Mouse (Mus musculus): Measurements from ENCODE around the gene Osbp2.

Gene Osbp2

DNA sequence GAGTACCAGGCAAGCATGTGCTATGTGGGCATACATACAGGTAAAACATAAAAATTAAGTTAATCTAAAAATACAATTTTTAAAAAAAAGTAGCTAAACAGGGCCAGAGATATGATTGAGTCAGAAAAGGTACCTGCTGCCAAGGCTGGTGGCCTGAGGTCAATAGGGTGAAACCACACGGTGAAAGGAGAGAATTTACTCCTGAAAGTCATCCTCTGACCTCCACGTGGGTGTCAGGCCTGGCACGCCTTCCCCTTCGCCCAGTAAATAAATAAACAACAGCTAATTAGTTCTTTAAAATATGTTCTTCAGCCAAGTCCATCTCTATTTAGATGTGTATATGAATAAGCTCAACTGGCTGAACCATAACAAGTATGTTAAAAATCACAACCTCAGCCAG lies 3.3 kb downstream of the Osbp2 start:
- no peak for DNase-seq

GRCm38 (mm10) chr11:3859778-3860177 lies 3.9 kb downstream of the Osbp2 start:
- no peak for DNase-seq

DNA sequence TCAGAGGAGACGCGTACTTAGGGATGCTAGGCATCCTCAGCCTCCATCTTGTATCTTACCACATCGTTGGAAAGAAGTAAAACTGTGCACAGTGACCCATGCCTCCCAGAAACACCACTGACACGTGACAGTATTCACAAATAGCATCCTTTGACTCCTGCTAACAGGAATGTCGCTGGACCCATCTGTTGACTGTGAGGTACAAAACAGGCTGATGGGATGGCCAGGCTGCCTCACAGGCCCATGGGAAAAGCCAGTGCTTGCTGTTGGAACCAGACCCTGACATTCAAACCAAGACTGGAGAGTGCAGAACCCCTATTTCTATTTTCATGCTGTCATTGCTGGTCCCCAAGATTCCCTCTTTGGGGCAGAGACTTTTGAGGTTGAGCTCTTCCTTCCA lies 5.8 kb downstream of the Osbp2 start:
- no peak for DNase-seq

GRCm38 (mm10) chr11:3855846-3856245 lies 7.9 kb downstream of the Osbp2 start:
- DNase-seq: no peak

- DNase-seq: no peak
These were observed 9.5 kb downstream of the Osbp2 start for GRCm38 (mm10) chr11:3854156-3854555.

DNA sequence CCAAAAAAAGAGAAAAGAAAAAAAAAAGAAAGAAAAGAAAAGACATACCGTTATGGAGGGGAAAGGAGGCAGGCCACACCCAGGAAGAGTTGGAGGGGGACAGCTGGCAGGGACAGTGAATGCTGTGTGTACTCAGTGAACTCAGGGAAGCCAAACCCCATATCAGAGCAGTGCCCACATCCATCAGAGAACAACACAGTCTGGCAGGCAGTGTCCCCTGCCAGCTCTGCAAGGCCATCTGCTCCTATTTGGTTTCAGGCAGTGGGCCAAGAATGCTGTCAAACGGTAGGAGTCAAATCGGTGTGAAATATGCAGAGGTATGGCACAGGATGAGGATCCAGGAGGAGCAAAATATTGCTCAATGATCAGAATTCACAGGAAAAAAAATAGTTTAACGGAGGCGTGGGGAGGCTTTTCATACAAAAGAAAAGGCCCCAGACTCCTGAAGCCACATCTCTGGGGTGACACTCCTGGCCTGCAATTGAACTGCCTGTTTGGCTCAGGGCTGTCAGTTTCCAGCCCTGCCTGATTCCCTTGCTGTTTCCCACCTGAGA lies 10.1 kb downstream of the Osbp2 start:
- no peak for DNase-seq

- no peak for DNase-seq
These were observed 10.7 kb downstream of the Osbp2 start for GRCm38 (mm10) chr11:3853031-3853430.

DNA sequence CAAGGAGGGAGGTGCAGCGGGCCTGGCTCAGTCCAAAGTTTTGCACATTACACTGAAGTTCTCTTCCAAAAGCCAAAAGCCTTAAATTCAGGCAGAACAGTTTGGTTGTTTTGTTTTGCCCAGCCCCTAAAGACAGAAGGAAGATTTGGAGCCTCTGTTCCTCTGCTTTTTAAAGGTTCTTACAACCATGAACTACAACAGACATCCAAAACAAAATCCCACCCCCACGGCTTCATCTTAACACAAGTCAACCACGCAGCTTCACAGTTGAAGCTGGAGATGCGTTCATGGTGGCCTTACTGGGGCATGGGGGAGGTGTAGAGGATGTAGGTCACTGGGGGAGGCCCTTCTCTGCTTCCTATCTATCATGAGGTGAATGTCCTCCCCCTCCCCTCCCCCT lies 11.8 kb downstream of the Osbp2 start:
- no peak for DNase-seq

- no peak for DNase-seq
These were observed 12.9 kb downstream of the Osbp2 start for GRCm38 (mm10) chr11:3850746-3851277.

DNA sequence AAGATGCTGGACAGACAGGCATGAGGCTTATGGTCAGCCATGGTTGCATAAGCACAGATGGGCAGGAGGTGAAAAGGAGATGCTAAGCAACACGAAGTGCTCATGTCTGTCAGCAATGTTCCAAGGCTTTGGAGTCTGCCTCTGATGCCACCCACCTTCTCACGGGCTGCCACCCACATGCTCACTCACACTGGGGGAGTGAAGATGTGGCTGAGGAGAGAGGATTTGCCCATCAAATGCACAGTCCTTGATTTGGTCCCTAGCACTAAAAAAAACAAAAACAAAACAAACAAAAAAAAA lies 13.4 kb downstream of the Osbp2 start:
- no peak for DNase-seq

DNA sequence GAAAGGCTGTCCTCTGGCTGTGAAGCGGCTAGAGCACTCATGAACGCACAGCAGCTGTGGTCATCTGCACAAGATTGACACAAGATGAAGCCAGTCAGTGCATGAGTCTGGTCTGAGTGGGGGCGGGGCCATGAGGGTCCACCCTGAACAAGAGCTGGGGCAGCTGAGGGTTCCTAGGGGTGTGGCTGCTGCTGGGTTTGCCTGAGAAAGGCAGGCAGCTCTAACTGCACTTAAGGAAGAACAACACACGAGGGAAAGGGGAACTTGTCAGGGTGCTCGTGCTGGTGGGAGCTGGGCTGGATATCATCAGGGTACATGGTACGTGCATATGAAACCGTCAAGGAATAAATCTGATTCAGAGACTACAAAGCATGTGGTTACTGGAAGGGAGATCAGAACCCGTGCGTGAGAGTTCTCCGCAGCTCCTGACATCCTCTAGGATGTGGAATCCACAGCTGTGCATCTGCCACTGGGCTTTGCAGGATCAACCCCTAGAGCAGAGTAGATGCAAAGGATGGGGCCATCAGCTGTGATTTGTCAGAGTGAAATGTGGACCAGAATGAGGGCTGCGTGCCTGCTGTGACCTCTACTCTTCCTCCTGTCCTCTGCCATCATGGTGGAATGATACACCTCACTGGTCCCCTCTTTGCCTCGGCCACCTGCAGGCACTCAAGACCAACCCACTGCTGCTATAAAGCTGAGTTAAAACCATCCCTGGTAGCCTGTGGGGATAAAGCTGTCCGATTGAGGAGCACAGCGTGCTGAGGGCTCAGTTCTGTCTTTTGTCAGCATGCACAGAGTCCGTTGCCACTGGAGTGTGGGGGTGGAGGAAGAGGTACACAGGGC lies 14.0 kb downstream of the Osbp2 start:
- DNase-seq: no peak

- no peak for DNase-seq
These were observed 17.4 kb downstream of the Osbp2 start for GRCm38 (mm10) chr11:3846351-3846750.

DNA sequence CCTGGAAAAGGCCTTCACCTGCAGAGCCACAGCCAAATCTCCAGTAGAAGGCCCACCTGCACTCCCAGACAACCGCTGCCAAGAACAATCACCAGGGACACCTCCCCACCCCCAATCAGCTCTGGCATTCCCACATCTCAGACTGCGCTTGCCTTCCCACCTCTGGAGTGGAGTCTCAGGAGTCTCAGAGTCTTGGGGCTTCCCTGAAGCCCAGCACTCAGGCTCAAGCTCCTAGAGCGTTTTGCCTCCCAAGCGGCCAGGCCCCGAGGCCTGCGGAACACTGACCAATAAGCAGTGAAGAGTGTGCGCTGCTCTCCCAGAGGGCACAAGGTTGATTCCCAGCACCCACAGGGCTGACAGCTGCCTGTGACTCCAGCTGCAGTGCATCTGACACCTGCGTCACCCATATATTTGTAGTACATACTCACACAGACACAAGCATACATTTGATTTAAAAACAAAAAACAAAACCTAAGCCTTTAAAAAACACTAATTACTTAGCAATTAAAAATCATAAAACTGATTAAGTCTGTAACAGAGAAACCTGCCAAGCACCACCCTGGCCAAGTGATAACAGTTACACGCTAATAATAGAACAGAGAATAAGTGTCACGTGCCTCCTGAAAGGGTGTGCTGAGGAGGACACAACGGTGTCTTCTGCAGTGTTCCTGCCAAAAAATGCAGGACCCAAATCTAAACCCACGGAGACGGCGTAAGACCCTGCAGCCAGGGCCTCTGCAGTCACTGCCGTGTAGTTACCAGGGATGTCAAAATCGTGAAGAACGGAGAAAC lies 19.6 kb downstream of the Osbp2 start:
- no peak for DNase-seq

GRCm38 (mm10) chr11:3835271-3835670 lies 28.4 kb downstream of the Osbp2 start:
- DNase-seq: no peak

GRCm38 (mm10) chr11:3834421-3835098 lies 29.1 kb downstream of the Osbp2 start:
- peak in 1 of 2 experiments; percentile 29 for DNase-seq

GRCm38 (mm10) chr11:3833544-3834420 lies 29.9 kb downstream of the Osbp2 start:
- no peak for DNase-seq

DNA sequence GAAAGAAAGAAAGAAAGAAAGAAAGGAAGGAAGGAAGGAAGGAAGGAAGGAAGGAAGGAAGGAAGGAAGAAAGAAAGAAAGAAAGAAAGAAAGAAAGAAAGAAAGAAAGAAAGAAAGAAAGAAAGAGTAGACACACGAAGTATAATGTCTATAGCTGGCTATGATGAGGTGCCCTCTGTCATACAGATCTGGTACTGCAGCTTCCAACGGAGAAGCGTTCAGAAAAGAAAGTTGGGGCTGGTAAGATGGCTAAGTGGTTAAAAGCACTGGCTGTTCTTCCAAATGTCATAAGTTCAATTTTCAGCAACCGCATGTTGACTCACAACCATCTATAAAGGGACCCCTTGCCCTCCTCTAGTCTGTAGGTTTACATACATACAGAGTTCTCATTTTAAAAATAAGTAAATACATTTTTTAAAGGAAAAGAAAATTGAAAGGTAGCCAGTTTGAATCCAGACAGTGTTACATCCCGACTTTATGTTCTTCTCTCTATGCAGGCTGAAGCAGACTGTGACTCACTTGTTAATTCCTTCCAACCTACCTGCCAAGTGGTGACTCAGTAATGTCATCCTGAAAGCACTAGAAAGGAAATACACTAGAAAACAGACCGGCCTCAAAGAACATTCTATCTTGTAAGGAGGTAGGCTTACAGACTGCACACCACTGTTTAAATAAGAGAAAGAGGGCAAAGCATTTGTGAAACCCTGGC lies 31.4 kb downstream of the Osbp2 start:
- peak in 1 of 2 experiments; percentile 29 for DNase-seq

- no peak for DNase-seq
These were observed 34.0 kb downstream of the Osbp2 start for GRCm38 (mm10) chr11:3829736-3830135.

GRCm38 (mm10) chr11:3824138-3824537 lies 39.6 kb downstream of the Osbp2 start:
- DNase-seq: no peak

- no peak for DNase-seq
These were observed 40.3 kb downstream of the Osbp2 start for GRCm38 (mm10) chr11:3823378-3823777.

DNA sequence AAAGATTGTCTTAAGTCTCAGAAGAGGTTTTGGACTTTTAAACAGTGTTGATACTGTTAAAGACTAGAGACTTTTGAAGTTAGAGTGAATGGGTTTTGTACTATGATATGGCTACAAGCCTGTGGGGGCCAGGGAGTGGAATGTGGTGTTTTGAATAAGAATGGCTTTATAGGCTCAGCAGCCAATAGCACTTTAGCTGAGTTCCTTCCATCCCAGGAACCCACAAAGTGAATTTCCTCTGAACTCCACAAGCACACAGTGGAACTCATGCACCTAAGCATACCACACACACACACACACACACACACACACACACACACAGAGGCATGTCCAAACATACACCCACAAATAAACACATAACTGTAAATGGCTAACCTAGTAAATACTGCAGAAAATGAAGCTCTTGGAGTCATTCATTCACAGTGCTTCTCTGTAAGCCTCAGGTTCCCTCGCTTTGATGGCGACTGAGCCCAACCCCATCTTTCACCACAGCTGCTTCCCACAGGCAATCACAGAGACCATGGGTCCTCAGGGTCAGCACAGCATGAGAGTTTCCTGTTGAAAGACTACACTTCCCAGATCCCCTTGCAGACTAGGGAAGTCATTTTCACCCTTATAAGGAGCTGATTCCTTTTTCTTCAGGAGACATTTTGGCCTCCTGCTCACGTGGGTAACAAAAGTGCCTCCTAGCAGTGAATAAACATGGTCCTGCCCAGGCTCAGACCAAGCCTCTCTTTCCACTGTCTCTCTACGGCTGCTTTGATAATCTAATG lies 45.5 kb downstream of the Osbp2 start:
- no peak for DNase-seq

Data from spleen, adult 18-20 months (tissue).